Comparison of ENCODE assay signal across 8 mouse cellular contexts in the genomic region with DNA sequence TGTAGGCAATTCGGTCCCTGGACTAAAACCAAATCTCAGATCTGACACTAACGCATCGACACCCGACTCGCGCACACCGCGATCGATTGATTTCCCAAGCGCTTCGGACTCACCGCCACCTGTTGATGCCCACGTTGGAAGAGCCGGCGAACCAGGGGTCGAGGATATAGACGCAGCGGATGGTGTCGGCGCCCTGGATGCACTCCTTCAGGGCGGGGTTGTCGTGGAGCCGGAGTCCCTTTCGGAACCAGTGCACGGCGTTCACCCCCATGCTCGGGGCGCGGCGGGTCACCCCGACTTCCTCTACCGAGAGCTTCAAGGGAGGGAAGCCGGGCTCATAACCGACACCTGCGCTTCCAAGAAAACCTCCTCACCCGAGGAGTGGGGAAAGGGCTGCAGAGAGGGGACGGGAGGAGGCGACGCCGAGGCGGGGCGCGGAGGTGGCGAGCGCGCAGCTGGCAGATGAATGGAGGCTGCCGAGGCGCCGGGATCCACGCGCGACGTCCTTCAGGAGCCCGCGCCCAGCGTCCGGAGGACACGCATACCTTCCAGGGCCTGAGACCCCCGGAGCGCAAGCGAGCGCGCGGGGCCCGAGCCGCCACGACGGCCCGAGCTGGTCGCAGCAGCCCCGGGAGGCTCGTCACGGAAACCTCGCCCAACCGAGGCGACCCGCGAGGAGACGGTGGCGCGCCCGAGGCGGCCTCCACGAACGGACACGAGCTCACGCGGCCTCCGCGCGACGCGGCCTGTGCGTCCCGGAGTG. TPM values are rescaled to one million over a fixed set of nuclear protein-coding genes. Genes with fewer than 3 reads are reported as not detected.
DNase-seq lines count a peak whose midpoint lies in the region; ATAC-seq and TF ChIP-seq lines count a peak whose summit lies in the region.

No protein-coding gene starts in this region.

- no peak overlapping the region for H3K27ac ChIP-seq in ES-E14 (ENCODE audit: insufficient read depth, low read depth, low read length, poor library complexity, severe bottlenecking)
- H3K27ac ChIP-seq in forebrain, embryonic 10.5 days = peak overlapping the region; percentile 97
- peak overlapping the region; percentile 92 for H3K27ac ChIP-seq in heart, embryonic 15.5 days

- no peaks in the 10 kb centered on the region for H3K27me3 ChIP-seq in forebrain, embryonic 10.5 days (ENCODE audit: poor library complexity, severe bottlenecking)
- no peaks in the 10 kb centered on the region for H3K27me3 ChIP-seq in heart, embryonic 15.5 days

- no peaks in the 10 kb centered on the region for H3K9me3 ChIP-seq in ES-E14 (ENCODE audit: control insufficient read depth, insufficient read depth, low read depth, low read length)
- H3K9me3 ChIP-seq in forebrain, embryonic 10.5 days = no peaks in the 10 kb centered on the region
- H3K9me3 ChIP-seq in heart, embryonic 15.5 days (replicated peaks) = no peaks in the 10 kb centered on the region

- no peak for TF ChIP-seq POLR2A in brain, embryonic 14.5 days (IDR thresholded peaks at IDR 0.05; ENCODE audit: borderline replicate concordance, extremely low read depth, insufficient read depth, insufficient read length, poor library complexity, severe bottlenecking)

- H3K9ac ChIP-seq in ES-E14 (ENCODE audit: insufficient read depth, low read depth, low read length, poor library complexity, severe bottlenecking) = peak overlapping the region; percentile 92
- H3K9ac ChIP-seq in heart, embryonic 15.5 days = peak overlapping the region; percentile 75

- TF ChIP-seq CTCF in brain, embryonic 14.5 days (IDR thresholded peaks at IDR 0.05; ENCODE audit: borderline replicate concordance, extremely low read depth, insufficient read depth, insufficient read length) = no peak

- under 1% methylated on average over 95 of the region's 95 CpGs for WGBS in forebrain, embryonic 10.5 days
- WGBS in heart, embryonic 15.5 days = under 1% methylated on average over 85 of the region's 95 CpGs

- H3K4me1 ChIP-seq in ES-E14 (ENCODE audit: control insufficient read depth in 2 of 2, insufficient read depth in 2 of 2, low read length in 2 of 2, poor library complexity in 1 of 2) = no peaks in the 10 kb centered on the region
- H3K4me1 ChIP-seq in forebrain, embryonic 10.5 days = peaks cover 24% of the 10 kb centered on the region
- peaks cover 10% of the 10 kb centered on the region for H3K4me1 ChIP-seq in heart, embryonic 15.5 days (replicated peaks)

- peak overlapping the region; percentile 97 for H3K4me2 ChIP-seq in heart, embryonic 15.5 days

- DNase-seq in ES-E14 (ENCODE audit: low read depth, low spot score) = no peak
- peak; percentile 48 for DNase-seq in brain, embryonic 14.5 days (ENCODE audit: low read depth)
- DNase-seq in forebrain, embryonic 10.5 days (ENCODE audit: extremely low spot score, low spot score) = peak; percentile 44
- peak; percentile 25 for DNase-seq in layer of hippocampus, adult 9-11 months
- peak; percentile 39 for DNase-seq in lung, postnatal 14 days
- peak; percentile 31 for DNase-seq in ovary, postnatal 14 days (ENCODE audit: low spot score)
- DNase-seq in urinary bladder, postnatal 14 days (ENCODE audit: low spot score) = peak; percentile 39

- in situ Hi-C loops in ES-E14 (cut with MboI; ENCODE audit: low sequenced_read_pairs in 2 of 2, unreplicated experiment in 2 of 2) = no loop called here

- ATAC-seq in heart, embryonic 15.5 days (replicated peaks; ENCODE audit: insufficient number of reproducible peaks, insufficient read depth, low FRiP score, low read depth) = peak; percentile 1; the same call in 1 of the 2 replicates

- peaks cover 2% of the 10 kb centered on the region; the same call in 1 of the 2 replicates for H3K36me3 ChIP-seq in ES-E14 (ENCODE audit: control insufficient read depth, insufficient read depth, low read length, poor library complexity, severe bottlenecking)
- no peaks in the 10 kb centered on the region for H3K36me3 ChIP-seq in forebrain, embryonic 10.5 days (replicated peaks)
- no peaks in the 10 kb centered on the region for H3K36me3 ChIP-seq in heart, embryonic 15.5 days

- peak overlapping the region; percentile 84 to 97 for H3K4me3 ChIP-seq in ES-E14 (ENCODE audit: insufficient read depth in 1 of 2, low read depth in 1 of 2, low read length in 2 of 2, poor library complexity in 1 of 2, severe bottlenecking in 1 of 2)
- peak overlapping the region; percentile 89 for H3K4me3 ChIP-seq in forebrain, embryonic 10.5 days
- peak overlapping the region; percentile 76 for H3K4me3 ChIP-seq in heart, embryonic 15.5 days

TF ChIP-seq in ES-E14, 5 proteins besides CTCF, POLR2A, EP300 and RAD21:
- TF ChIP-seq MAFK (IDR thresholded peaks at IDR 0.05; ENCODE audit: insufficient read depth, low read depth, low read length) = no peak
- no peak for TF ChIP-seq HCFC1 (IDR thresholded peaks at IDR 0.05; ENCODE audit: borderline replicate concordance, insufficient read depth, low read length)
TF ChIP-seq in ES-E14: peak in this region for 0.

RNA-seq across cellular contexts. Expression of a gene that starts 0.5 kb away (rescaled TPM):
- 21.2 and 23.4 TPM in 2 replicates for total RNA-seq in ES-E14 (2012; rRNA removed)
- 18.8 and 19.7 TPM in 2 replicates for polyA plus RNA-seq in brain, embryonic 14.5 days (2012; rRNA removed)
- polyA plus RNA-seq in forebrain, embryonic 10.5 days (2016; fragmentation: Nextera tagmentation; extraction: Ambion mirVana) = 30.7 and 31.4 TPM in 2 replicates
- 15.7 and 20.1 TPM in 2 replicates for polyA plus RNA-seq in heart, embryonic 15.5 days (2015; fragmentation: Nextera tagmentation; extraction: Ambion mirVana)

RNA-seq across cellular contexts. Expression of a gene that starts 56.6 kb away (rescaled TPM):
- total RNA-seq in ES-E14 (2012; rRNA removed) = 6.9 and 10.8 TPM in 2 replicates
- polyA plus RNA-seq in brain, embryonic 14.5 days (2012; rRNA removed) = 20.5 and 21.5 TPM in 2 replicates
- polyA plus RNA-seq in forebrain, embryonic 10.5 days (2016; fragmentation: Nextera tagmentation; extraction: Ambion mirVana) = 24.1 and 24.2 TPM in 2 replicates
- 12.2 and 12.5 TPM in 2 replicates for polyA plus RNA-seq in heart, embryonic 15.5 days (2015; fragmentation: Nextera tagmentation; extraction: Ambion mirVana)
